Mouse (Mus musculus): ENCODE data around the gene Ppip5k2. TPM values are rescaled to one million over a fixed set of nuclear protein-coding genes. Genes with fewer than 3 reads are reported as not detected.

The Ppip5k2 gene
- polyA plus RNA-seq, 1 experiment from 2014 or later = 55.4 TPM

DNA sequence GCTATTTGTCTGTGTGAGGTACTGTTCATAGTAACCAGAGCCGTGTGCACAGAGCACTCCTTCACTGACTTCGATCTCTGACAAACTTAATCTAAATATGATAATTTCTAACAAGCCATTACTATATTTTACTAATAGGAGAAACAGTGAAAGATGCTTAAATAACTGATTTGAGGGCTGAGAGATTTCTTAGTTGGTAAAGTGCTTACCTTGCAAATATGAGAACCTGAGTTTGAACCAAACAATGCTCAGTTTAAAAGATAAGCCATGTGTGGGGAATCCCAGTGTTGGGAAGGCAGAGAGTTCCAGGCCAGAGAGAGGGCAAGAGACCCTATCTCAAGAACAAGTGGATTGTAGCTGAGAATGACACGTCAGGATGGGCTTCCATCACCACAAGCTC, 22.0 kb downstream of the Ppip5k2 start:
- H3K36me3 ChIP-seq = peaks cover 64% of the 10 kb centered on the region
- H3K27me3 ChIP-seq = no peaks in the 10 kb centered on the region
- no peak overlapping the region for H3K9ac ChIP-seq
- no peak for ATAC-seq (ENCODE audit: low FRiP score, low read depth)
- 94% methylated on average over 3 of the region's 3 CpGs for WGBS
- H3K4me1 ChIP-seq (replicated peaks) = no peaks in the 10 kb centered on the region
- H3K4me2 ChIP-seq = no peak overlapping the region
- H3K9me3 ChIP-seq = no peaks in the 10 kb centered on the region
- H3K4me3 ChIP-seq = no peak overlapping the region
- no peak overlapping the region for H3K27ac ChIP-seq (replicated peaks)

DNA sequence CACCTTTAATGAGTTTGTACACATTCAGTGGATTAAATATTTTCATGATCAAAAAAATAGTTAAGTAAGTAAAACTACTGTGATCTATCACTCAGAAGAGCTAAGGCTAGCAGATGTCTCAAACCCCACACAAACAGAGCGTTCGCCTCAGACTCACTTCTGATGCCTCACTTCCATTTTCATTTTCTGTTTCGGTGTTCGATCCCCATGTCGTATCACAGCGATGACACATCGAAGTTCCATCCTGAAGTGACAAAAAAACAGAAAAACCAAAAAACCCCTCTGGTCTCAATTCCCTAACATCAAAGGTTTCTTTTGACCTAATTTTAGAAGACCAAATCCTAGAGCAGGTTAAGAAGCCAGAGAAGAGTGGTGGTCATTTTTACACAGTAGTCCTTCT, 23.9 kb downstream of the Ppip5k2 start:
- 97% methylated on average over 7 of the region's 7 CpGs for WGBS
- no peak for ATAC-seq (ENCODE audit: low FRiP score, low read depth)
- H3K36me3 ChIP-seq = peaks cover 66% of the 10 kb centered on the region

DNA sequence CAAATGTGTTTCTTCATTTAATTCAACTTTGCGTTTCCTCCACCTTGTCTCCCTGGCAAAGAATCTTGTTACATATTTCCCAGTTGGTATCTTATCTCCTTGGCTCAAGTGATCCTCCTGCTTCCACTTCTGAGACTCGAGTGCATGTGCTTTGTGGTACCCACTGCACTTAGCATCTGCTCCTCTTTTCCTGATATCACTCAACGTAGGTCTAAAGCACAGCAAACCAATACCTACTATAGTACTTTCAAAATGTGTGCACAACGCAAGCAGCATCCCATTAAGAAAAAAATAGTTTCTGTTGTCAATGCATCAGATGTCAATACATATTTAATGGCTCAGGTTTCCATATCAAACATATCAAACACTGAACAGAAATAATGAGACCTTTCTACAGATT, 24.5 kb downstream of the Ppip5k2 start:
- H3K36me3 ChIP-seq = peaks cover 66% of the 10 kb centered on the region
- no peak overlapping the region for H3K4me2 ChIP-seq
- no peaks in the 10 kb centered on the region for H3K27me3 ChIP-seq
- no peaks in the 10 kb centered on the region for H3K4me1 ChIP-seq (replicated peaks)
- H3K27ac ChIP-seq (replicated peaks) = no peak overlapping the region
- ATAC-seq (ENCODE audit: low FRiP score, low read depth) = no peak
- H3K4me3 ChIP-seq = no peak overlapping the region
- H3K9me3 ChIP-seq = no peaks in the 10 kb centered on the region
- no peak overlapping the region for H3K9ac ChIP-seq
- whole genome bisulfite sequencing = 94% methylated on average over 4 of the region's 4 CpGs

More for the DNA sequence above, 23.9 kb downstream of the Ppip5k2 start:
- Histone ChIP-seq H3K4me2 (no peak overlapping the region), H3K9me3 (no peaks in the 10 kb centered on the region), H3K27me3 (no peaks in the 10 kb centered on the region), H3K9ac (no peak overlapping the region), H3K4me1 (replicated peaks) (no peaks in the 10 kb centered on the region), H3K27ac (replicated peaks) (no peak overlapping the region), H3K4me3 (no peak overlapping the region)

DNA sequence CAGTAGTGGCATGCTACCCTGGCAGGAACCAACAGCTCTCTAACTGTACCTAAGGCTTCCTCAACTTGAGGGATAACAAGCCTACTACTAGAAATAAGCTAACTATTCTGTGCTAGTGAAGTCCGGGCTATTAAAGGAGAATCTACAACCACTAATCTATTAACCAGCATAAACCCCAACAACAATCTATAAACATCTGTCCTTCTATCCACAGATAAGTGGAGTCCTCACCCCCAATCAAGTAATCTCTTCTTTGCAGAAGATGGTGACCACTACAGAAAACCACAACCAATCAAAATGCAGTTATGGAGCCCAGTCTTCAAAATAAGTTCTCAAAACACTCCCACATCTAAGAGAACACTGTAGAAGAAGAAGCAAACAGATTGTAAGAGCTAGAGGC, 27.1 kb downstream of the Ppip5k2 start:
- ATAC-seq (ENCODE audit: low FRiP score, low read depth) = no peak
- H3K36me3 ChIP-seq = peaks cover 69% of the 10 kb centered on the region
- no peak overlapping the region for H3K27ac ChIP-seq (replicated peaks)
- 97% methylated on average over 1 of the region's 1 CpGs for WGBS
- H3K9me3 ChIP-seq = no peaks in the 10 kb centered on the region
- H3K4me2 ChIP-seq = no peak overlapping the region
- H3K9ac ChIP-seq = no peak overlapping the region
- no peaks in the 10 kb centered on the region for H3K27me3 ChIP-seq
- H3K4me3 ChIP-seq = no peak overlapping the region
- H3K4me1 ChIP-seq (replicated peaks) = no peaks in the 10 kb centered on the region

DNA sequence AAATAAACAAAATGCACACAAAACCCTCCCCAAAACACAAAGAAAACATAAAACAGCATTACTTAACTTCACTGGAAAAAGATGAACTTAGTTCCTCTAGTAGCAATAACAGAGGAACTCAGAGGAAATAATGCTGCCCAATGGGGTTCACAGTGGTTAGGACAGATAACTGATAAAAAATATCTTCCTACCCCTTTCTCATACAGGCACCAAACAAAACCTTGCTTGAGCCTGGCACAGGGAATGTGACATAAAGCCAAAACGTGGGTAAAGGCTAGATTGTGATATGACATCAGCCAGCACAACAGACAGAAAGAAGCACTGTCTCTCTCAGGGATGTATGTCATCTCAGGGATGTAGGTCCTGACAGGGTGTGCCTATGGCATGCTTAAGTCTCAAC, 40.9 kb downstream of the Ppip5k2 start:
- whole genome bisulfite sequencing = 72% methylated on average over 1 of the region's 1 CpGs
- no peak for ATAC-seq (ENCODE audit: low FRiP score, low read depth)
- no peaks in the 10 kb centered on the region for H3K9me3 ChIP-seq
- H3K4me3 ChIP-seq = no peak overlapping the region
- peaks cover 30% of the 10 kb centered on the region for H3K36me3 ChIP-seq
- no peaks in the 10 kb centered on the region for H3K4me1 ChIP-seq (replicated peaks)
- no peak overlapping the region for H3K9ac ChIP-seq
- no peak overlapping the region for H3K4me2 ChIP-seq
- H3K27ac ChIP-seq (replicated peaks) = no peak overlapping the region
- no peaks in the 10 kb centered on the region for H3K27me3 ChIP-seq

DNA sequence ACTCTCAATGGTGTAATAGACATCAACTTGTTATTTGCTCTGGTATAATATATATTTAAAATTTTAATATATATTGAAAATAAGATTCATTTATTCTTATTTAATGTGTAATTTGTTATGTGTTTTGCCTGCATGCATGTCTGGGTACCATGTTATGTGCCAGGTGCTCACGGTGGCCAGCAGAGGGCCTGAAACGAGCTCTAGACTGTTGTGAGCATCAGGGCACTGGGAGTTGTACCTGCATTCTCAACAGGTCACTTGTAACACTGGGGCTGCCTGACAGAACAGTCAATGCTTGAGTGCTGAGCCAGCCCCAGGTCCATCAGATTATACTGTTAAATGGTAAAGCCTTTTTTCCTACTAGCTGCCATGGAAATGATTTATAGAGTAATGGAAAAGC, 43.5 kb downstream of the Ppip5k2 start:
- Histone ChIP-seq H3K4me2 (no peak overlapping the region), H3K27ac (replicated peaks) (no peak overlapping the region), H3K9me3 (no peaks in the 10 kb centered on the region), H3K4me3 (no peak overlapping the region), H3K27me3 (no peaks in the 10 kb centered on the region), H3K9ac (no peak overlapping the region), H3K4me1 (replicated peaks) (no peaks in the 10 kb centered on the region), H3K36me3 (peaks cover 25% of the 10 kb centered on the region)
- ATAC-seq (ENCODE audit: low FRiP score, low read depth) = peak; percentile 72; the same call in 1 of the 2 replicates
- WGBS = 75% methylated on average over 2 of the region's 2 CpGs

DNA sequence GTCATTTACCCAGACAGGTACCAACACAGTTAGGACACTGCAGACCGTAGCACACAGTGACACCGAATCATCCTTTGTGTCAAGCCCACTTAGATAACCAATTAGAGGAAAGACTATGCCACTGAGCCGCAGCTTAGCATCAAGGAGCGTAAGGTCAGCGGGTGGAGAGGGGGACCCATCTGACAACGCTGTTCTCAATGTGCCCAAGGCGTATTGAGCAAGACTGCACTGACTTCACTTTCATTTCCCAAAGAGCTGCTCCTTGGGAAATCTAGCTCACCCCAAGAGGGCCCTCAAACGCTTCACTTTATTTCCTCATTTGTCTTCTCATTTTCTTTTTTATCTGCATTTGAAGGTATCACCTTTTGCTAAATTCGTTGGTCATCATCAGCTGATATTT, 51.8 kb downstream of the Ppip5k2 start:
- WGBS = 89% methylated on average over 9 of the region's 9 CpGs
- Histone ChIP-seq H3K9me3 (no peaks in the 10 kb centered on the region), H3K36me3 (peaks cover 49% of the 10 kb centered on the region)

DNA sequence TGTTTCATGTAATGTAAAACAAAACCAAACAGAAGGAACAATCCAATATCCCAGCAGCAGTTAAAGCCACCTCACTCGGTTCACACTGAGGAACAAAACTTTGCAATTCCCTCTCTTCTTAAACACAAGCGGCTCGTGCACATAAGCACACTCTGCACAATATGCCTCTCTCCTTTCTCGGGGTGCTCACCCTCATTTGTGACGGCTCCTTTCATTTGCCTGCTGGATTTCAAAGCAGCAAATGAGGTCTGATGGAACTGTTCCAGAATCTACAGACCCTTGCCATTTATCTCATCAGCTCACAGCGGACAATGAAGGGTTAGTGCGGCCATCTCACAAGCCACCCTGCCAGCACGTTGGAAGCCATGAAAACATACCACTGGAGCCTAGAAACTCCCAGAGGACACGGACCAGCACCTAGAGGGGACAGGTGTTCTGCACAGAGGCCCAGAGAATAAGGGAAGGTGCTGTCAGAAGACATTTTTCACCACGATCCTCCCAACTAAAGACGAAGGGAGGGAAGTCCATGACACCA, 55.8 kb downstream of the Ppip5k2 start:
- Histone ChIP-seq H3K9ac (no peak overlapping the region), H3K36me3 (peaks cover 61% of the 10 kb centered on the region), H3K4me1 (replicated peaks) (no peaks in the 10 kb centered on the region), H3K27ac (replicated peaks) (no peak overlapping the region), H3K4me3 (no peak overlapping the region), H3K4me2 (no peak overlapping the region), H3K27me3 (no peaks in the 10 kb centered on the region), H3K9me3 (no peaks in the 10 kb centered on the region)
- ATAC-seq (ENCODE audit: low FRiP score, low read depth) = no peak
- 73% methylated on average over 11 of the region's 11 CpGs for WGBS

More for the DNA sequence above, 51.8 kb downstream of the Ppip5k2 start:
- no peak overlapping the region for H3K4me2 ChIP-seq
- ATAC-seq (ENCODE audit: low FRiP score, low read depth) = no peak
- H3K9ac ChIP-seq = no peak overlapping the region
- no peak overlapping the region for H3K27ac ChIP-seq (replicated peaks)
- H3K4me3 ChIP-seq = no peak overlapping the region
- no peaks in the 10 kb centered on the region for H3K4me1 ChIP-seq (replicated peaks)
- no peaks in the 10 kb centered on the region for H3K27me3 ChIP-seq

DNA sequence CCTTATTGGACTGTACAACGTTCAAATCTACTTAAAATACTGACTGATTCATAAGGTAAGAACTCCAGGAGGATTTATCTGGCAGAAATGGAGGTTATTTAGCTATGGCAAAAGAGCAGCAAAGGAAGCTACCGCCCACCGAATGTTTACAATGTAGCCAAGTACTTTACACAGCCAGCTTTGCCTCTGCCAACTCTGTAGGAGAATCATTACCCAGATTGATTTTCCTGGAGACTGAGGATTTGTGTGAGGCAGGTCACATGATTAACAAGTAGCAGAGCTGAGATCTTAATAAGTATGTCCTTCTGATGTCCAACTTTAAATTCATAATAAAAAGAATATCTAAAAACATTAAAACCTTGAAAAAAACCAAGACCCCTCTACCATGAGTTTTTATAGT, 59.7 kb downstream of the Ppip5k2 start:
- Histone ChIP-seq H3K27ac (replicated peaks) (no peak overlapping the region), H3K4me2 (no peak overlapping the region), H3K9ac (no peak overlapping the region), H3K36me3 (peaks cover 52% of the 10 kb centered on the region), H3K27me3 (no peaks in the 10 kb centered on the region), H3K4me3 (no peak overlapping the region), H3K9me3 (no peaks in the 10 kb centered on the region), H3K4me1 (replicated peaks) (no peaks in the 10 kb centered on the region)
- WGBS = 90% methylated on average over 3 of the region's 3 CpGs
- no peak for ATAC-seq (ENCODE audit: low FRiP score, low read depth)

DNA sequence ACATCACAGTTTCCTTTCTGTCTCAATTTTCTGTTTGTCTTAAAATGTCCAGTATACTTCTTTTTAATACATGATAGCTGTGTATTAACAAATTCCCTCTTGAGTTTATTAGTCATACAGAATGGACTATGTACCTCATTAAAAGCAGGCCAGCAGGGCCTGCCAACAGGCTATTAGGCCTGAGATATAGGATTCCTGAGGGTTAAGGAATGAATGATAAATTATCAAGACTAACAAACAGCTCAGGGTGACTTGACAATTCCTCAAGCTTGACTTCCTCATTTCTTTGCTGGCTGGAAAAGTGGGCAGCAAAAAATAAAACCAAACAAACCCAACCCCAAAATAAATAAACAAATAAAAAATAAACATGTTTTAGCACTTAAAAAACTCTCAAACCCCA, 64.8 kb downstream of the Ppip5k2 start:
- ATAC-seq (ENCODE audit: low FRiP score, low read depth) = no peak
- no peak overlapping the region for H3K27ac ChIP-seq (replicated peaks)
- no peaks in the 10 kb centered on the region for H3K27me3 ChIP-seq
- peaks cover 19% of the 10 kb centered on the region for H3K36me3 ChIP-seq
- no peak overlapping the region for H3K4me2 ChIP-seq
- H3K9ac ChIP-seq = no peak overlapping the region
- H3K4me3 ChIP-seq = no peak overlapping the region
- no peaks in the 10 kb centered on the region for H3K4me1 ChIP-seq (replicated peaks)
- H3K9me3 ChIP-seq = no peaks in the 10 kb centered on the region

DNA sequence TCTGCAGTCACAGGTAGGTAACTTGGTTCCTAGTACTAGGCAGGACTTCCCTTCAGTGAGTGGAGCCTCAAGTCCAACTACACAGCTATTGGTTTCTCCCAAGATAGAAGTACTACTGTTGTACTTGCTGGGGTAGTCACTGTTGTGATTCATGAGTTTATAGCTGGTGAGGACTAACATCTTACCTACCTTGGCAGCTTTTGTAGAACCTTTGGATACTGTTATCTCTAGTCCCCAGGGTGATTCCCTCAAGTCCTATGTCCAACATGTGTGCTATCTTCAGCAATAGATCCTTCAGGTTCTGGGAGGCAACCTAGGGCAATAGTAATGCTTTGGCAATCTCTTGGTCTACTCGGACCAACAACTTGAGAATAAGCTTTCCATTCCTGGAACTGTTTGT, 65.6 kb downstream of the Ppip5k2 start:
- H3K4me3 ChIP-seq = no peak overlapping the region
- peaks cover 19% of the 10 kb centered on the region for H3K36me3 ChIP-seq
- WGBS = 88% methylated on average over 1 of the region's 1 CpGs
- H3K4me2 ChIP-seq = no peak overlapping the region
- no peak overlapping the region for H3K27ac ChIP-seq (replicated peaks)
- ATAC-seq (ENCODE audit: low FRiP score, low read depth) = no peak
- no peaks in the 10 kb centered on the region for H3K9me3 ChIP-seq
- H3K4me1 ChIP-seq (replicated peaks) = no peaks in the 10 kb centered on the region
- no peaks in the 10 kb centered on the region for H3K27me3 ChIP-seq
- no peak overlapping the region for H3K9ac ChIP-seq

DNA sequence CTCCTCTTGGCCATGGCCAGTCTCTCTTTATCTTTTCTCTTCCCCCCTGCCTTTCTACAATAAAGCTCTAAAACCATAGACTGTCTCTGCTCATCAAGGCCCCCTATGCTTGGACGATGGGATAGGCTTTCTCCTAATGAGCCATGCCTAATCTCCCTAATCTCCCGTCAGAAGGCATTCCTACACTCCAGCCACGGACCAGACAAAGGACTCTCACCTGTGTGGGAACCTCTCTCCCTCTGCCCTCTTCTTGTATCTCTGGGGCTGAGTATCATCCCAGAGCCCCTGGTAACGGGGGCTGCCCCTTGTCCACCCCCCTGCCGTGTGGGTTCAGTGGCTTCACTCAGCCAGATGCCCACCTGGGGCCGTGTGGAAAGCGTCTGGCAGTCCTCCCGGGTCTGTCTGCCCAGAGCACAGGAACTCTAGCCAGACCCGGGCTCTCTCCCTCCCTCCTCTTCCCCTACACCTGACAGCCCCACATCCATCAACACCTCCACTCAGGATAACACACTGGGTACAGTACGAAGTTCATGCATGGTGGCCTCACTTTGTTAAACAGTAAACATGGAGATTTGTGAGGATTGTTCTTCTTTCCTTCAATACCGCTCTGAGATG, 71.1 kb downstream of the Ppip5k2 start:
- ATAC-seq (ENCODE audit: low FRiP score, low read depth) = peak; percentile 84
- no peaks in the 10 kb centered on the region for H3K9me3 ChIP-seq
- H3K9ac ChIP-seq = no peak overlapping the region
- no peaks in the 10 kb centered on the region for H3K27me3 ChIP-seq
- H3K27ac ChIP-seq (replicated peaks) = no peak overlapping the region
- 23% methylated on average over 11 of the region's 11 CpGs for WGBS
- no peak overlapping the region for H3K4me2 ChIP-seq
- H3K4me3 ChIP-seq = no peak overlapping the region
- H3K4me1 ChIP-seq (replicated peaks) = 0 out of 2 replicates have a peak, but pooled peaks cover 4% of the 10 kb centered on the region
- no peaks in the 10 kb centered on the region for H3K36me3 ChIP-seq

DNA sequence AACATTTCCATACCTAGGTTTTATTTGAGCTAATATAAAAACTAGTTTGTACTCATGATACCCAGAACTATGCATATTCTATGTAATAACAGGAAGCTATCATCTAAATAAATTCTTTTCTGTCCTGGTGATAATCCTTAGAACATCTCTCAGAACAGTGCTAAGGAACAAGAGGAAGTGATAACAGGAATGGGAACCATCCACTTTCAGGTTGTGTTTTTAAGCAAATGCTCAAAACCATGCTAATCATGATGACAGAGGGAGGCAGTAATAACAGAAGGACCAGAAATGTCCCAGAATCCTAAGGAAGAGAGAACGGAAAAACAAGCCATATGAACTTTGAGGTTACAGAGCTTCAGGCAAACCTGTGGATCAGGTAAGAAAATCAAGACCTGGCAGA, 72.9 kb downstream of the Ppip5k2 start:
- Histone ChIP-seq H3K9me3 (no peaks in the 10 kb centered on the region), H3K27me3 (no peaks in the 10 kb centered on the region), H3K4me3 (no peak overlapping the region), H3K9ac (no peak overlapping the region), H3K4me2 (no peak overlapping the region), H3K27ac (replicated peaks) (no peak overlapping the region), H3K4me1 (replicated peaks) (0 out of 2 replicates have a peak, but pooled peaks cover 4% of the 10 kb centered on the region), H3K36me3 (no peaks in the 10 kb centered on the region)
- no peak for ATAC-seq (ENCODE audit: low FRiP score, low read depth)
- WGBS = 100% methylated on average over 1 of the region's 1 CpGs

Measured in hindbrain, embryonic 15.5 days (tissue).